Mouse (Mus musculus) gastrocnemius, postnatal 14 days (tissue): ENCODE measurements around the gene Prol1. TPM values are rescaled to one million over a fixed set of nuclear protein-coding genes. Genes with fewer than 3 reads are reported as not detected.
"Not testable (repeated sequence)": the region's sequence is repeated elsewhere in the genome, so short reads cannot be mapped to it uniquely, and the experiment has no call there.

Source experiments
- DNase-seq: peaks from one replicate; pipeline ENCODE4 v3.0.0; 2021; ENCODE audit warnings: mixed read lengths
- intact Hi-C: fragments of 180-260 bp; cut with DNase I; formaldehyde crosslinking; loops from one replicate; pipeline ENCODE4 v1.15.1; 2025; ENCODE audit warnings: low total_unique reads
- long read RNA-seq, 2 experiments: library from polyadenylated mRNA; stranded (forward); transcript quantifications; one replicate each; pipeline ENCODE4 v2.0.0; 2021
- total RNA-seq, 2 experiments: library from RNA; stranded (reverse); gene quantifications; 2 replicates each; pipeline ENCODE4 v1.2.3; 2021

The Prol1 gene
- not detected for total RNA-seq
- long read RNA-seq, experiment 1: 0 reads
- long read RNA-seq, experiment 2: 0 reads

- intact Hi-C loops: no loop called here
Observed at GRCm38 (mm10) chr5:88317012-88317411, at the start of gene Prol1. Prol1 (plus strand) TSS chr5:88317312.

DNA sequence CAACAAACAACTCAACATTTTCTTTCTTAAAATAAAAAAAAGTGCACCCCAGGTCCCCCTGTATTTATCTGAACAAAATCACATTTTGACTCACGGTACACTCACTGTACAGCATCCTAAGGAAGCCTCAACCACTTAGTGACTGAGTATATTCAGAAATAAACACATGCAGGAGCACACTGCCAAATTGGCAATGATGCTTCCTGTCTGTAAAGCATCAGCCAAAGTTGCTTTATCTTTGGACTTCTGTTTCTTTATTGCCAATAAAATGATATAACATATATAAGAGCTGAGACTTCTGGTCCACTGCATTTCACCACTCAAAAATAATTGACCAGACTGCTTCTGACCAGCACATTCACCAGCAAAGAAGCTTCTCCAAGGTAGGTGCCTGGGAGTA lies 48.5 kb upstream of the Prol1 start, which contains the start of gene Gm7714:
Gm7714 (plus strand) TSS at position 301 of the 400 bp plus-strand sequence.
- intact Hi-C loops: no loop called here
- no peak for DNase-seq

More at GRCm38 (mm10) chr5:88317012-88317411, at the start of gene Prol1:
- DNase-seq: no peak

DNA sequence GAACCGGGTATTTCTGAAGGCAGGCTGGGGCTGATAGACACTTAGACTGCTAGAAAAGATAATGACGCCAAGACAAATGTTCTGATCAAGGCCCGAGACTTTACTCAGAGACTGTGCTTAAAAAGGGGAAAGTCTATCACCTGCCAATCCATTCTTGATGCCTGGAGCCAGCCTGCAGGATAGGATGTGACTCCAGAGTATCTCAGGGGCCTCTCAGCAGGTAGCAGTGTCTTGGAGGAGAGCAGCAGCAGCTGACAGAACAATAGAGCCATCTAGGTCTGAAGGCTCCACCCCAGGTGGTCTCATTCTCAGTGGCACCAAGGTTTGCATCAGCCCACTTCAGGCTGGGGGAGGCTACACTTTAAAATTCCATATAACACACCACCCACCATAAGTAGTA lies 5.8 kb upstream of the Prol1 start:
- not testable (repeated sequence) for DNase-seq

DNA sequence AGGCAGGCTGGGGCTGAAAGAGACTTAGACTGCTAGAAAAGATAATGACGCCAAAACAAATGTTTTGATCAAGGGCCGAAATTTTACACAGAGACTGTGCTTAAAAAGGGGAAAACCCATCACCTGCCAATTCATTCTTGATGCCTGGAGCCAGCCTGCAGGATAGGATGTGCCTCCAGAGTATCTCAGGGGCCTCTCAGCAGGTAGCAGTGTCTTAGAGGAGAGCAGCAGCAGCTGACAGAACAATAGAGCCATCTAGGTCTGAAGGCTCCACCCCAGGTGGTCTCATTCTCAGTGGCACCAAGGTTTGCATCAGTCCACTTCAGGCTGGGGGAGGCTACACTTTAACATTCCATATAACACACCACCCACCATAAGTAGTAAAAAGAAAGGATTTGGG lies 31.4 kb downstream of the Prol1 start:
- intact Hi-C loops, DNase-seq: not testable (repeated sequence)

More for the DNA sequence above, 5.8 kb upstream of the Prol1 start:
- intact Hi-C loops: not testable (repeated sequence)

DNA sequence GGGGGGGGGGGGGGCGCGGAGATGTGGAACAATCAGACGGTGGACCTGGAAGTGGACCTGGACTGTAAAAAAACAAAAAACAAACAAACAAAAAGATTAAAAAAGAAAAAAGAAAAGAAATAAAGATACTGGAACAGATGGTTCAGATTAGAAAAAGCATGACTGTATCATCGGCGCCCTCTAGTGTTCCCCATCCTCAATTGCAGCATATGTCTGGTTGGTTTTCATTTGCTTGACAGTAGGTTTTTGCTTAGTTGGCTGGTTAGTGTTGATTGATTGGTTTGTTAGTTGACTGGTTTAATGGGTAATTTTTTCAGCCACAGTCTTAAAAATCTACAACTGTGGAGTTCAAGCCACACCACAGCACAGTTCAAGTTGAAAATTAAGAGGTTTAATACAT lies 47.7 kb downstream of the Prol1 start:
- no peak for DNase-seq
- intact Hi-C loops: no loop called here

- DNase-seq: no peak
- intact Hi-C loops: no loop called here
Observed at GRCm38 (mm10) chr5:88366886-88367285, 49.8 kb downstream of the Prol1 start.

- no peak for DNase-seq
- intact Hi-C loops: no loop called here
Observed at GRCm38 (mm10) chr5:88370578-88371232, 53.6 kb downstream of the Prol1 start.

DNA sequence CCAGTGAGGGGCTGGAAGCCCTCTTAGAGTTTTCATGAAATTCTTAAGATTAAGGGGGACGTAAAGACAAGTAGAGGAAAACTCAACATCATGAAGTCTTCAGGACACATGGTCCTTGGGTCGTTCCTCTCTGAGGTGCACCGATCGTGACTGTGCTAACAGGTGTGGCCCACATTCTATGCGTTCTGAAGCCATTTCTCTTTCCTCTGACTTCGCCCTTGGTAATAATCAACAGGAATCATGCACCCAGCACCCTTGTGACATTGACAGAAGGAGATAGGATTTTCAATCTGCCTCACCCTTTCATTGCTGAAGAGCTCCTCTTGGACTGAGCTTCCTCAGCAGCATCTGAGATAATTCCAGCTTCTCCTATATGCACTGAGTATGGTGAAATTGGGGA lies 55.5 kb downstream of the Prol1 start:
- intact Hi-C loops: no loop called here
- DNase-seq: no peak

DNA sequence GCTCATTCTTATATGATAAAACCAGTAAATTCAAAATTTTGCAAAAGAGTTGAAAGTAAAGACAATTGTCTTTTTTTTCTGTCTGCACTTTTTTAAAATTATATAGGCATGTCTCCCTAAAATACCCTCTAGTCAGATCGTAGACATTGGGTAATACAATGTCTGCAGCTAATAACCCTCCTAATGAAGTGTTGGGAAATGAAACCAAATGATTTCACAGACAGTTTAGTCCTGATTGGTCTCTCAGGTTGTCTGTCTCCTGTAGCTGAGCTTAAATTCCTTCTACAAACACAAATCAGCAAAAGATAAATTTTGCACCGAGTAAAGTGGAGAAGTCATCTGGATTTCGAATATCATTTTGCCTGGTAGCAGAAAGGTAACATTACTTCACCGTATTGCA lies 58.7 kb downstream of the Prol1 start, which contains the start of gene Amtn:
Amtn (plus strand) TSS at position 301 of the 400 bp plus-strand sequence.
- intact Hi-C loops: no loop called here
- DNase-seq: no peak

Other genes with a start within 250 kb of the Prol1 start
- gene Smr2, start 230.8 kb upstream of the Prol1 start, total RNA-seq: not detected
- not detected for gene Gm11116, start 205.8 kb upstream of the Prol1 start, total RNA-seq
- not detected for gene Gm11115, start 163.2 kb upstream of the Prol1 start, total RNA-seq
- gene Gm7714, start 48.4 kb upstream of the Prol1 start, total RNA-seq: not detected
- not detected for gene Amtn, start 58.8 kb downstream of the Prol1 start, total RNA-seq
- gene Ambn, start 138.7 kb downstream of the Prol1 start, total RNA-seq: not detected
- not detected for gene Enam, start 170.7 kb downstream of the Prol1 start, total RNA-seq
- under 1 TPM; 0.24 to 0.43 TPM for gene Jchain, start 210.6 kb downstream of the Prol1 start, total RNA-seq
- gene Utp3, start 237.2 kb downstream of the Prol1 start, total RNA-seq: 10 to 100 TPM; 22.5 to 23.4 TPM
- gene Rufy3, start 247.7 kb downstream of the Prol1 start, total RNA-seq: 1 to 10 TPM; 7.0 to 8.4 TPM